Mouse (Mus musculus): Measurements from ENCODE around the gene Plekha1.
A peak's percentile ranks its signal among the peaks of the same experiment; 100 is the strongest.

DNA sequence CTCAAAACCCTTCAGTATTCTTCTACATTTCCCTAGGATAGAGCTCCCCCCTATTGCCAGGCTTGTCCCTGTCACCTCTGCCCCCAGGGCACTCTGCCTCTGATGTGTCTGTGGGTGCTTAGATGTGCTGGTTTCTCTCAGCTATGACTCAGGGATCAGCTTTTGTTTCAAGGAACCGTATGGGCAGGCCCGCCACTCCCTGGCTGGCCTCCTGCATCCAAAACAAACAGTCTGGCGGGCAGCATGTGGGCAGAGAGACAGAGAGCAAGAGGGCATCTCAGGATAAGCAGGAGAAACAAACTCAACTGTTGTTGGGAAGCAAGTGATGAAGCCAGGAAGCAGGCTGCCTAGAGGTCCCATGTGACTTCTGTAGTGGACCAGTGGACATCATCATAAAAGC lies 9.9 kb upstream of the Plekha1 start:
- peak; percentile 44 for TF ChIP-seq MAX (IDR thresholded peaks at IDR 0.05)
- TF ChIP-seq CEBPB (IDR thresholded peaks at IDR 0.05; ENCODE audit: low read depth) = no peak
- TF ChIP-seq CTCF (IDR thresholded peaks at IDR 0.05; ENCODE audit: control insufficient read depth, insufficient read depth, insufficient read length) = no peak
- peak; percentile 40 for TF ChIP-seq USF1 (IDR thresholded peaks at IDR 0.05; ENCODE audit: low read depth)
- no peak for TF ChIP-seq FOSL1 (IDR thresholded peaks at IDR 0.05; ENCODE audit: insufficient read depth, low read length, poor library complexity, severe bottlenecking)
- TF ChIP-seq MYOD1 (IDR thresholded peaks at IDR 0.05; ENCODE audit: control insufficient read depth, insufficient read length, low read depth) = no peak
- no peak for TF ChIP-seq MYOG (IDR thresholded peaks at IDR 0.05; ENCODE audit: control insufficient read depth, extremely low read depth, insufficient read length)

All from C2C12 (cell line).